Mouse (Mus musculus) megakaryocyte, adult 5-6 weeks (primary cell): ENCODE data around the gene Plxnb1. TPM values are rescaled to one million over a fixed set of nuclear protein-coding genes. Genes with fewer than 3 reads are reported as not detected.

Source experiments
- ATAC-seq: 2 replicates; pipeline ENCODE4 v1.8.0; 2016; ENCODE audit warnings: mild to moderate bottlenecking, inconsistent platforms; ENCODE audit not compliant: poor library complexity, severe bottlenecking
- total RNA-seq, 2 experiments: library from RNA; stranded (forward) in 1 of 2; stranded (reverse) in 1 of 2; fragments of 153-499, 151-499 nt in 1 of 2; fragments of 221-1000, 200-1000 nt in 1 of 2; gene quantifications; 2 replicates each; pipeline versions ENCODE4 v1.2.3 to v1.2.4; 2015 to 2017

Gene Plxnb1
- total RNA-seq (2015), result 0.11 TPM in 1 of 2 replicates, not detected in the other
- total RNA-seq (2017), result 0.04 TPM in 1 of 2 replicates, not detected in the other

DNA sequence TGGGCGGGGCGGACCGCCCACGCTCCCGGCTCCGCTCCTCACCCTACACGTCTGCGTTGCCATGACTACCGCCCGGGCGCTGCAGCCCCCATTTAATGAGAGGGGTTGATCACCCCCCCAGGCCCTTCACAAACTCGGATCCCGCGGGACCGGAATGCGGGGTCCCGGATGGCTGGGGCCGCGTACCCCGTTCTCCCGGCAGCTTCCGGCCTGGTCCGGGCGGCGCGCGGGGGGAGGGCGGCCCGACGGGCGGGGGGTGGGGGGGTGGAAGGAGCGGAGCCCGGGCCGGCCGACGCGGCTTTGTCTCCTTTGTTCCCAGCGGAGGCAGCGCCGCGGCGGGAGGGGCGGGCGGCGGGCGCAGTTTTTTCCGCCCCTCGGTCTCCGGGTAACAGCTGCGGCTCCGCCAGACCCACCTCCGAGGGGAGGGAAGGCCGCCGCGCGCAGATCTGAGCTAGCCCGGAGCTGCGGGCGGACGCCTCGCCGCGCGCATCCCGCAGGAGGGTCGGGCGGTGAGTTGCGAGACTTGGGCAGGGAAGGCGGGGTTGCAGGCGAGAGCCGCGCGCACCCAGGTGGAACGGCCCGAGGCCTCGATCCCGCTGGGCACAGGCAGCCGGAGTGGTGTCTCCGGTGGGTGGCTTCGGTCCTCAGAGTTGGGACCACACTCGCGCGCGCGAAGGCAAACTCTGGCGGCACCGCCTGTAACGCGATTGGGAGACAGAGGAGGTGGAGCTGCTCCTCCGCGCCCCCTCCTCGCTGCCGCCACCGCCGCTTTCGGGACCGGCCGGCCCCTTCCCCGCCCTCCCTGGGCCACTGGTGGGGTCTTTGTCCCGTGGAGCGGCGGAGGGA lies at the start of gene Plxnb1:
Plxnb1 (plus strand) TSS at position 253 of the 846 bp plus-strand sequence.
- ATAC-seq, result peak; percentile 51

DNA sequence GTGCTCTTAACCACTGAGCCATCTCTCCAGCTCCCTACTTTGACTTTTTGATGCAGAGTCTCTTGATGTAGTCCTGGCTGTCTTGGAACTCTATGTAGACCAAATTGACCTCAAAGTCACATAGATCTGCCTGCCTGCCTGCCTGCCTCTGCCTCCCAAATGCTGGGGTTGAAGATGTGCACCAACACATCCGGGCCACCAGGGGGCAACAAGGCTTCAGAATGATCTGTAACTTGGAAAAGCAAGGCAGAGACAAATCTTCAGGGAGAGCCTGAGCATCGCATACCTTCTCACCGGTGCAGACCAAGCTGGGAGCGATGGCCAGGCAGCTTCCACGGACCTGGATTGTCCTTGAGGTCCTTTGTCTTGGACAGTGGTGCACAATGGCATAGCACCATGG lies 48.9 kb upstream of the Plxnb1 start:
- peak; percentile 97 for ATAC-seq

DNA sequence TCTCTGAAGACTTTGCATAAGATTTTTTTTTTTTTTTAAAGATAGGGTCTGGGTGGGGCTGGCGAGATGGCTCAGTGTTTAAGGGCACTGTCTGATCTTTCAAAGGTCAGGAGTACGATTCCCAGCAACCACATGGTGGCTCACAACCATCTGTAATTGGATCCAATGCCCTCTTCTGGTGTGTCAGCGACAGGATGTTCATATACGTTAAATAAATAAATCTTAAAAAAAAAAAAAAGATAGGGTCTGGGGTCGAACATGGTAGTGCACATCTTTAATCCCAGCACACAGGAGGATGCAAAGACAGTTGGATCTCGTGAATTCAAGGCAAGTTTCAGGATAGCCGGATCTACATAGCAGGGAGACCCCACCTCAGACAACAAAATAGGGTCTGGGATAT lies 45.9 kb upstream of the Plxnb1 start:
- ATAC-seq, result no peak

DNA sequence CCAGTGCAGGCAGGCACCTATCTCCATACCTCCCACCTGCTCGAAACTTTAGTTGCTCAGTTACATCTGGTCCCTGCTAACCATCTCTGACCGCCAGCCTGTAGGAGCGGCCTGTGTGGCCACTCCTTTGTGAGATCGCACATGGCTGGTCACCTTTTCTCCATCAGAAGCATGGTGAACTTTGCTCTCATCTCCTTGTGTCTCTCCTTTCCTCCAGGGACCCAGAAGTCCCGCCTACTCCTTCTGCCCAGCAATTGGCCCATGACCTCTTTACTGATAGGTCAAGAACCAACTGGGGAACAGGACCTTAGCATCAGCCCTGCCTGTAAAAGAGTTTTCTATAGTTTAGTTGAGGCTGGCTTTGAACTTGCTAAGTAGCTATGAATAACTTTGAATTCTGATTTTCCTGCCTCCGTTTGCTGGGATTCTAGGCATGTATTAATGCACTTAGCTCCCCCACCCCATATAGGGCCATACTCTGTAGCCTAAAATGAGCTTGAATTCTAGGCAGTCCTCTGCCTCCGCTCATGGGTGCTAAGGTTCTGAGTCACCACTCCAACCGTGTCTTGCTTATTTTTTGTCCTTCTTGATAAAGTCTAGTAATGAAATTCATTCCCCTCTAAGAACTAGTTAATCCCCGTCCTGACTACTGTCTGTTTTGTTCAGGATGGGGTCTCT lies 45.1 kb upstream of the Plxnb1 start:
- ATAC-seq, result no peak

DNA sequence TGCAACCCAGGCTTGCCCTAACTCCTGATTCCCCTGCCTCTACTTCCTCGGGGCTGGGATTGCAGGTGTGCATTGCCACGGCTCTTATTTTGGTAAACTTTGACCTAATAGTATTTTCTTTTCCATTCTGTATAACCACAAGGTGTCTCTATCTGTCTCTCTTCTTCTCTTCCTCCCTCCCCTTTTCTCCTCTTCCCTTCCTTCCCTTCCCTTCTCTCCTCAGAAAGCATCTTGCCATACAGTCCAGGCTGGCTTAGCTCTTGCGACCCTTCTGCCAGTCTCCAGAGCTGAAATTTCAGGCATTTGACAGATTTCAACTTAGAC lies 44.6 kb upstream of the Plxnb1 start:
- no peak for ATAC-seq

DNA sequence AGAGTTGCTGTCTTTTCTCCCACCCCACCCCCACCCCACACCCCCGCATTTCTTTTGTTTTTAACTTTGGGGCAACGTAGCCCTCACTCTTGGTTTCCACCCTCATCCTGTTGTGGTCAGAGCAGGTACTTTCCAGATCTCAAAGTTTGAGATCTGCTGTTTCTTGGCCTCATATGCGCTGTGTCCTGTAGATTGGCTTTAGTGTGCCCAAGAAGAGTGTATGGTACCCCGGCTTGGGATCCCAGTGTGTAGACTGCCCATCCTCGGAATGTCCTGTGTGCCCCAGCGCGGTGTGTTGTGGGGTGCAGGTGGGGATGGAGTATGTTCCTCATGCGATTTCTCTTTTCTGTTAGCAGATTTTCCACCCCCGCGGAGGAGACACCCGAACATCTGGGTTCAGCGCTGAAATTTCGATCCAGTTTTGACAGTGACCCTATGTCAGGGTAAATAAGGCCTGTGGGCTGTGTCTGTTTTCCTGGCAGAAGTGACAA lies 44.1 kb upstream of the Plxnb1 start:
- no peak for ATAC-seq

DNA sequence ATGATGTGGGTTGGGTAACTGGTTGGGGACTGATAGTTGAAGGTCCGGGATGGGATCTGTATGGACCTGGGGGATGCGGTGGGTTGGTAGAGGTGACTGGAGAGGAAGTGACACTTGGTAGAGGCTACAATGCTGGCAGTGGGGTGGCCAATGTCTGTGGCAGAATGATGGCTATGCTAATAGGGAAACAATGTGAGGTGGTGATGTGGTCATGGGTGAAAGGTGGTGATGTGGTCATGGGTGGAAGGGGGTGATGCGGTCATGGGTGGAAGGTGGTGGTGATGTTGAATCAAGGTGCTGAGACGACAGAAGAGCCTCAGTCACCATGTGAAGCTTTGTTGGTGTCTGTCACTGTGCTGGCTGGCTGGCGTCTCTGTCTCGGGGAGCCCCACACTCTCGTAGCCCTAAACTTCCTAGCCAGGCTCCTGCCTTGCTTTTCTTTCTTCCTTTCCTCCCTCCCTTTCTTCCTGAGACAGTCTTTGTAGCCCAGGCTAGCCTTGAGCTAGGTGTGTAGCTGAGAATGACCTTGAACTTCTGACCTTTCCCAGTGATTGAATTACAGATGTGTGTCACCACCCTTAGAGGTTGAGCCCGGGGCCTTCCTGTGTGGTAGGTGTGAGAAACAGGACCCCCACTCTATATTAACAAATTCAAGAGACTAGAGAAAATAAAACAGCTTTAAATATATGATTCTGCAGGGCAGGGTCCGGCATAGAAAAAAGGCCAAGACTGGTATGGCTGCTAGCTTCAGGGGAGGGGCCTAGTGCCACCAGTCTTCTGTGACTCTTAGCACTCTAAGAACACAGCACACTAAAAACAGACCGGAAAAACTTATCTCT lies 43.3 kb upstream of the Plxnb1 start:
- peak; percentile 32 for ATAC-seq

DNA sequence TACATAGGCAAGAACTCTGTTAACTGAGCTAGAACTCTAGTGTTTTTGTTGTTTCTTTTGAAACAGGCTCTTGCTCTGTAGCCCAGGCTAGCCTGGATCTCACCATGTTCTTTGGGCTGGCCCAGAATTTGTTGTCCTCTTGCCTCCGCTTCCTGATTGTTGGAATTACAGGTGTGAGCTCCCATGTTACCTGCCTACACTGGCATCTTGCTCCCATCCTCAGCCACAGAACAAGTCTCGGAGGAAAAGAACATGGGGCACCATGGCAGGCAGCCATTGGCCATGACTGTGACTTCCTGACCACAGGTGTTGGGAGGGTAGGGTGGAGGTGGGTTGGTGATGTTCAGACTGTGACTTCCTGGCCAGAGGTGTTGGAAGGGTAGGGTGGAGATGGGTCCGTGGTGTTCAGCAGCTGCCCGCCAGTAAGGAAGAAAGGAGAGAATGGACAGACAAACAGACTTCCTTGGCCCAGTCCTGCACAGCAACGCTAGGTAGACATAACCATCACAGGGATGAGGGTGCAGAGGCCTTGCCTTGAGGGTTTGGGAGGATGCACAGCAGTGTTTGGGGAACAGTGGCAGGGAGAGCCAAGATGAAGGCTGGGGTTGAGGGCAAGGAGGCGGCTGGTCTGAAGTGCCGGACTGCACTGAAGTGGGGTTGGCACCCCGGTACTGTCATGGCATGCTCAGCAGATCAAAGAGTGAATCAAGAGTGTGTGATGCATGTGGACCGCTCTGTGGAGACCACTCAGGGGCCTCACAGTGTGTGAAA lies 42.5 kb upstream of the Plxnb1 start:
- no peak for ATAC-seq

DNA sequence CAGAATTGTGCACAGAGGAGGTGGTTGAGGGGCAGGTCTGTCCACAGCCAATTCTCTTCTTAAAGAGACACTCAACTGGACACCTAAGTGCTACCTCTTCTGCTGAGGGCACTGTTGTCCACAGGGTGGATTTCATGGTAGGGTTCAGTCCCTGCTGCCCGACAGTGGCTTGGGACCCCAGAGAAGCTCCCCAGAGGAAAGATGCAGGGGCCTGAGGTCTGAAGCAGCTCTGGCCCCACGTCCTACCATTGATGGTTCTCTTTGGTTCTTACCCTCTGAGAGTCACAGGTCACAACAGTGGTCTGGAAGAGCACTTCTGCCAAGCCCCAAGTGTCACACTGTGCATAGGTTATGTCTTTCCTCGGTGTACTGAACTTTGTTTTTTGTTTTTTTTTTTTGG lies 41.8 kb upstream of the Plxnb1 start:
- ATAC-seq, result no peak

DNA sequence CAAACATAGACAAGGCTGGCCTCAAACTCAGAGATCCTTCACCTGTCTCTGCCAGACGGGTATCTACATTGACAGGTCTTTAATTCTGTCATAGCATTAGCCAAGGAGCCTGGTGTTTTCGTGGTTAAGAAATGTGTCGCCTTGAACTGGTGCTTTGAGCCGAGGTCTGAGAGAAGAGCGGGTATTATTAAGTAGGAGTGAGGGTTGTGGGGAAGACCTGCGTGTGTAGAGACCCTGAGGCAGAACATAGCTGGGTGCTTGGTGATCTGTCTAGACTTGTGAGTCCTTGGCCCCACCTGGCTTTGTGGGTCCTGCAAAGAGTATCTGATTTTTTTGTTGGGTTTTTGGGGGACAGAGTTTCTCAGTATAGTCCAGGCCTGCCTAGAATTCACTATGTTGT lies 41.3 kb upstream of the Plxnb1 start:
- ATAC-seq, result no peak

DNA sequence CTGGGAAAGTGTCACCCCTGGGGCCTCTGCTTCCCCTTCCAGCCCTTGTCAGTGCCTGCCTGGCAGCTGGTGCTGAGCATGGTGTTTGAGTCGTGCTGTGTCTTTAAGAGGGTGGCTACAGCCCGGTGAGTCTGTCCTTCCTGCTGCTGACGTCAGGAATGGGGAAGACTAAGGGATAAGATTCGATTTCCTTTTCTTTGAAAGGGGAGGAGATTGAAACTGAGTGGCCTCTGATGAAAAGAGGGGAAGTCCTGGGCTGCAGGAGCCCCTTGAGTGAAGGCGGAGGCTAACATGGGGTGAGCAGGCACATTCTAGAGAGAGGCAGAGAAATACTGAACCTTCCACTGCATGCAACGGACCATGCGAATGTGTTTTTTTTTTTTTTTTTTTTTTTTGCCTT lies 40.5 kb upstream of the Plxnb1 start:
- peak; percentile 47 for ATAC-seq

DNA sequence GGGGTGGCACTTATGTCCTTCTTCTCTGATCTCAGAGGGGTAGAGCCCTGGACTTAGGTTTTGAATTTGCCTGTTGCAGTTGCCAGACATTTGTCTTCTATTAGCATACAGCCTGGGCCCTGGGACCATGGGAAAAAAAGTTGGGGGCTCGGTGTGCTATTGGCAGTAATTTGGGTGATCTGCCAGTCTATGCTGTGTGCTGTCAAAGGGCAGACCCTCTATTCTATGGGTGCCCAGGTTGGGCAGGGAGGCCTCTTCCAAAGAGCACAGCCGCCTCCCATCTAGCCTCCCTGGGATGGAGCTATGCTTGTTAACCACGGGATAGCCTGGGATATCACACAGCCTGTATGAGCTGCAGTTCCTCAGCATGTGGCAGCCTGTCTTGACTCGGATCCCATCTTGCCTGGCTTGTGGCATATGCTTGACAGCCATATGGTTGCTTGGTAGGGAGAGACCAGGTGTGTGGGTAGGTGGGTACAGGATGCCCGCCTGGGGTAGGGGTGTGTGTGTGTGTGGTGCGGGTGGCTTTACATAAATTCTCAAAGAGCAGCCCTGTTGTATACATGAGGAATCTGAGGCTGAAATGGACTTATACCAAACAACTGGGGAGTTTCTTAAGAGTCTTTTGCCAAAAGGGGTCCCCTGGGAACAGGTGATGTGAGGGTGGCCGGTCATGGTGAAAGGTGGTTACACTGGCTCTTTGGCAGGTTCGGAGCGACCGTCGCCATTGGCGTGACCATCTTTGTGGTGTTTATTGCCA lies 39.7 kb upstream of the Plxnb1 start:
- no peak for ATAC-seq

DNA sequence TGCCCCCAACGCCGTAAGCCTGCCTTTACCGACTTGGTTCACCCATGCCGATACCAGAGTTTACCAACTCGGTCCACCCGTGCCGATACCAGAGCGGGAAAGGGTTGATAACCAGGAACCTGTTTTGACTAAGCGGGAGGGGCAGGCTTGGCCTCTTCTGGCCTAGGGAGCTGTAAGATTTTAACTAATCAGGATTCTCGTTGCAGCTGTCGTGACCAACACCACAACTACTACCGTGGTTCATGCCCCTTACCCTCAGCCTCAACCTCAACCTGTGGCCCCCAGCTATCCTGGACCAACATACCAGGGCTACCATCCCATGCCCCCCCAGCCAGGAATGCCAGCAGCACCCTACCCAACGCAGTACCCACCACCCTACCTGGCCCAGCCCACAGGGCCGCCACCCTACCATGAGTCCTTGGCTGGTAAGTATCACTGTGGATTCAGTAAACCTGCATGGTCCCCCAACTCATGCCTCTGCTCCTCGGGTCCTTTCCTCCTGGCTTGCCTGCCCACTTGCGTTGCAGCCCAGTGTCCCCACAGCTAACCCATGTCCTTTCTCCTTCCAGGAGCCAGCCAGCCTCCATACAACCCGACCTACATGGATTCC lies 39.0 kb upstream of the Plxnb1 start:
- no peak for ATAC-seq

DNA sequence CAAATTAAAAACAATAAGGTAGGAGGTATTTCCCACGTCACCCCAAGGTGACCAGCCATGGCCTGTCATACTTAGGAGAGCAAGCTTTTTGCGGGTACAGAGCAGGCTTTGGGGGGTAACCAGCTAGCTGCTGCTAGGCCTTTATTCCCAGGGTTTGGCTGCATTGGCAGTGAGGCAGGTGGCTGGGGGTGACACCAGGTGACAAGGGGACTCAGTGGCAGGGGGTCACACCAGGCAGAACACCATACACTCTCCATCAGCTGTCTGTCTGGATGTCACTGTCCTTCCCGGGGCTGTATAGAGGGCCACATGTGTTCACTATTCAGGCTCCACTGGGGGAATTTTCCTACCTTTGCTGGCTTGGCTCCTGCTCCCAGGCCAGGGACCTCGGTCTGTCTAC lies 38.3 kb upstream of the Plxnb1 start:
- no peak for ATAC-seq

DNA sequence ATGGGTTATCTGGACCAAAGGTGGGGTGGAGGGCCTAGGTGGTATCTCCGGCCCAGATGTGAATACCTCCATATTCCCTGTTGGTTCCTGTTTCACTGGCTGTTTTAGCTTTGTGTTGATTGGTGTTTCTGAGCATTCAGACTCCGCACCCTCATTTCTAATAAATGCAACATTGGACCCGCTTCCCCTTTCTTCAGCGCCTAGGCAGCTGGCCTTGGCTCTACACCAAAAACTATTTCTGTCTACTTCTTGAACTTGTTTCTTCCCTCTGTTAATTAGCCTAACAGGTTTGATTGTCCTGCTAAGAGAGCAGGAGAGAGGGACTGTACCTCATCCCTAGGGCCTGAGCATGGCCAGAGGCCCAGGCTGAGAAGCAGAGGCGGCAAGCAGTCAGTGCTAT lies 37.6 kb upstream of the Plxnb1 start:
- peak; percentile 29 for ATAC-seq

DNA sequence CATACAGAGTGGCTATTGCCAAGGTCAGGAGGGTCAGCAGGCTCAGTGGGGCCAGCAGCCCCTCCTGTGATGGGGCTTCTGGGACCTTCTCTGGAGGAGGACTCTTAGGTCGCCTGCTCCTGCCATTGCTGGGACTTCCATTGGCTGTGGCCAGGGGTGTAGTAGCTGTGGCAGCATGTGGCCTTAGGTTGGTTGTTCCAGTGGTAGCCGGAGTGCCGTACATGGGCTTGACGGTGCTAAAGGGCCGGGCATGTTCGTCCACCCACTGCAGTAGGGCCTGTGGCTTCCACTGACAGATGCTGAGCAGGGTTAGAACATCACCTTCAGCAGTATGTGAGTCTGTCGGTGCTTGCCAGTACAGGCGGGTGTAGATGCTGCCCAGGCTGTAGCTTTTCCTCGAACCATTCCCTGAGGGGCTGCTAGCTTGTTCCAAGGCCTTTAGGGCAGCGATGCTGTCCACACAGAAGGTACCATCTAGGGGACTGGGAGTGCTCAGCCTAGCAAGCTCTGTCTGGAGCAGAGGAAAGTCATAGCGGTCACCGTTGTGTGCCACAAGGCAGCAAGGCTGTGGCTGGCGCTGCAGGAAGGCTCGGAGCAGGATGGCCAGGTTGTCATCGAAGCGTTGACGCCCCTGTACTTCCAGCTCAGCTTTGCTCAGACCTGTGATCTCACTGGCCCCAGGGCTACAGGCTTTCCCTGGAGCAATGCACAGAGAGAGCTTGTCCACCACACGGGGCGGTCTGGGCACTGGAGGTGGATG lies 37.0 kb upstream of the Plxnb1 start:
- ATAC-seq, result no peak

DNA sequence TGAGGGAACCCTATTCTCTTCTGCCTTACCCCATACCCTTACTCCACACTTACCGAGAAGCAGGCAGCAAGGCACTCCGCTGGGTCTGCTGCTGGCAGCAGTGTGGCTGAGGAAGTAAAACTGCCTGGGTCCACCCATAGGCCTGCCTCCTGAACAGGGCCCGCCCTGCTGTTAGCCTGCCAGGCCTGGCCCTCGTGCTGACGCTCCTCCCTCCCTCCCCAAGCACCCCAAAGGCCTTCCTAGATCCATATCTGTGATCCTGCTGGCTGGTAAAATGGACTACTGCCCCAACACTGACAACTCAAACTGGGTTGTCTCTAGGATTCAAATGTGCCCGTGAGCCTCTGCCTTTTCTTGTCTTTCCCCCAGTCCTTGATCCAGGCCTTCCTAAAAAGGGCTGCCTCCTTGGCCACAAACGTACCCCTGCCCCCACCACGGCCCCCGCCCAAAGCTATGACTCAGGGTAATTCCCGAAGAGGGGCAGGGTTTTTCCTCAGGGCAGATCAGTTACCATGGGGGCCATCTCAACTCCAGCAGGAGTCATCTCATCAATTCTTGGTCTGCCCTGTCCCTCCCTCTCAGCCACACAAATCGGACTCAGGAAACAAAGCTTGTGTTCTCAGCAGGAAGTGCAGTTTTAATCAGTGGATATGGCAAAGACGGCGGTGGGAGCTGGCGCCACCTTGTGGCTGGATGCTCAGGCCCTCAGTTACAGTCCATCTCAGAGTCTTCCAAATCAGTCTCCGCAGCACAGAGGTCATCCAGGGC lies 35.9 kb upstream of the Plxnb1 start, which contains the start of gene Trex1:
Trex1 (minus strand) TSS at position 599 of the 768 bp plus-strand sequence.
- peak; percentile 74 for ATAC-seq
